Mouse (Mus musculus): ENCODE measurements around the gene Fgd4.

- TF ChIP-seq CTCF (IDR thresholded peaks at IDR 0.05; ENCODE audit: low read depth, low read length) (no peak), POLR2A (IDR thresholded peaks at IDR 0.05; ENCODE audit: extremely low read depth, insufficient read depth, low read length) (no peak)
Observed at GRCm38 (mm10) chr16:16542956-16543441, 57.4 kb downstream of the Fgd4 start.

All from liver, adult 2 months (tissue).